Mouse (Mus musculus) lung, postnatal 0 days (tissue): ENCODE measurements around the gene Tyw3.

ENCODE experiments used
- CTCF ChIP-seq: IDR thresholded peaks from 2 replicates; pipeline ENCODE4 v1.5.1; 2016; ENCODE audit warnings: antibody characterized with exemption, mild to moderate bottlenecking
- EP300 ChIP-seq: IDR thresholded peaks from 2 replicates; pipeline ENCODE4 v1.6.1; 2016; ENCODE audit warnings: antibody characterized with exemption, mild to moderate bottlenecking, control low read depth

DNA sequence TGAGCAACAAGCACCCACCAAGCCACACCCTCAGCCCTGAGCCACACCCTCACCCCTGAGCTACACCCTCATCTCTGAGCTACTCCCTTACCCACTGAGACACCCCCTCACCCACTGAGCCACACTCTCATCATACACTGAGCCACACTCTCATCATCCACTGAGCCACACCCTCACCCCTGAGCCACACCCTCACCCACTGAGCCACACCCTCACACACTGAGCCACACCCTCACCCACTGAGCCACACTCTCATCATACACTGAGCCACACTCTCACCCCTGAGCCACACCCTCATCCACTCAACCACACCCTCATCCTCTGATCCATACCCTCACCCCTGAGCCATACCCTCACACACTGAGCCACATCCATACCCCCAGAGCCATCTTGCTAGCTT, 31.4 kb upstream of the Tyw3 start:
- TF ChIP-seq CTCF (no peak), EP300 (no peak)
